Mouse (Mus musculus) liver, embryonic 14.5 days (tissue): ENCODE results near the gene Smtn.

Experiments
- CTCF ChIP-seq: IDR thresholded peaks from 2 replicates; pipeline ENCODE4 v1.5.1; 2016; ENCODE audit warnings: antibody characterized with exemption, low read depth, control low read depth
- EP300 ChIP-seq: IDR thresholded peaks from 2 replicates; pipeline ENCODE4 v1.6.1; 2016; ENCODE audit warnings: antibody characterized with exemption, low read depth

- TF ChIP-seq CTCF: no peak
- TF ChIP-seq EP300: no peak
Observed at GRCm38 (mm10) chr11:3528208-3528607, 12.2 kb downstream of the Smtn start.
